Mouse (Mus musculus): ENCODE data around the gene Zw10.

Zw10 gene

GRCm38 (mm10) chr9:49055333-49056205 lies at the start of gene Zw10:
Zw10 (plus strand) TSS chr9:49055613.
- DNase-seq (ENCODE audit: low spot score) = peak; percentile 83

- no peak for DNase-seq (ENCODE audit: low spot score)
These were observed 39.6 kb upstream of the Zw10 start for GRCm38 (mm10) chr9:49015824-49016223.

GRCm38 (mm10) chr9:49021289-49021688 lies 34.1 kb upstream of the Zw10 start:
- DNase-seq (ENCODE audit: low spot score) = no peak

- no peak for DNase-seq (ENCODE audit: low spot score)
These were observed 31.5 kb upstream of the Zw10 start for GRCm38 (mm10) chr9:49023956-49024355.

GRCm38 (mm10) chr9:49024529-49024928 lies 30.9 kb upstream of the Zw10 start:
- no peak for DNase-seq (ENCODE audit: low spot score)

GRCm38 (mm10) chr9:49034764-49035163 lies 20.6 kb upstream of the Zw10 start:
- DNase-seq (ENCODE audit: low spot score) = no peak

GRCm38 (mm10) chr9:49050901-49051300 lies 4.5 kb upstream of the Zw10 start:
- DNase-seq (ENCODE audit: low spot score) = no peak

- peak; percentile 27 for DNase-seq (ENCODE audit: low spot score)
These were observed 4.1 kb upstream of the Zw10 start for GRCm38 (mm10) chr9:49051349-49051748.

- no peak for DNase-seq (ENCODE audit: low spot score)
These were observed 1.4 kb upstream of the Zw10 start for GRCm38 (mm10) chr9:49054028-49054427.

GRCm38 (mm10) chr9:49076847-49077246 lies 21.4 kb downstream of the Zw10 start:
- DNase-seq (ENCODE audit: low spot score) = no peak

GRCm38 (mm10) chr9:49081107-49081506 lies 25.7 kb downstream of the Zw10 start, which contains the start of gene Tmprss5:
Tmprss5 (plus strand) TSS chr9:49081260.
- no peak for DNase-seq (ENCODE audit: low spot score)

GRCm38 (mm10) chr9:49081561-49081960 lies 26.1 kb downstream of the Zw10 start:
- DNase-seq (ENCODE audit: low spot score) = peak; percentile 73

- DNase-seq (ENCODE audit: low spot score) = no peak
These were observed 31.9 kb downstream of the Zw10 start for GRCm38 (mm10) chr9:49087317-49087716.

GRCm38 (mm10) chr9:49098871-49099270 lies 43.5 kb downstream of the Zw10 start:
- no peak for DNase-seq (ENCODE audit: low spot score)

- no peak for DNase-seq (ENCODE audit: low spot score)
These were observed 46.9 kb downstream of the Zw10 start for GRCm38 (mm10) chr9:49102328-49102727.

- DNase-seq (ENCODE audit: low spot score) = no peak
These were observed 53.7 kb downstream of the Zw10 start for GRCm38 (mm10) chr9:49109101-49109500.

- no peak for DNase-seq (ENCODE audit: low spot score)
These were observed 55.2 kb downstream of the Zw10 start for GRCm38 (mm10) chr9:49110476-49111220.

GRCm38 (mm10) chr9:49111296-49111695 lies 55.9 kb downstream of the Zw10 start:
- no peak for DNase-seq (ENCODE audit: low spot score)

- no peak for DNase-seq (ENCODE audit: low spot score)
These were observed 62.9 kb downstream of the Zw10 start for GRCm38 (mm10) chr9:49118271-49118825.

GRCm38 (mm10) chr9:49119759-49120158 lies 64.3 kb downstream of the Zw10 start:
- no peak for DNase-seq (ENCODE audit: low spot score)

- DNase-seq (ENCODE audit: low spot score) = no peak
These were observed 70.3 kb downstream of the Zw10 start for GRCm38 (mm10) chr9:49125706-49126105.

Data from ovary, postnatal 14 days (tissue).